In genomic region chr1:87313116-87313515, GRCm38 (mm10) we compare ENCODE assay signal across 27 mouse cellular contexts. TPM values are rescaled to one million over a fixed set of nuclear protein-coding genes. Genes with fewer than 3 reads are reported as not detected.
DNase-seq lines count a peak whose midpoint lies in the region; ATAC-seq and TF ChIP-seq lines count a peak whose summit lies in the region.
"Had no signal": no experiment of that assay in that cellular context is flagged by ENCODE, and none has a peak within 500 bp of the region (broad histone marks: within the 10 kb centered on the region; RNA-seq: fewer than 3 reads in every experiment).

No protein-coding gene starts in this region.

- 0 out of 2 replicates have a peak overlapping the region, but pooled peaks have one; percentile 30 for H3K4me3 ChIP-seq in E14TG2a.4 (replicated peaks; ENCODE audit: low read length)
- no peak overlapping the region for H3K4me3 ChIP-seq in ES-E14 (ENCODE audit: insufficient read depth in 1 of 2, low read depth in 1 of 2, low read length in 2 of 2, poor library complexity in 1 of 2, severe bottlenecking in 1 of 2)
- H3K4me3 ChIP-seq: embryonic facial prominence, embryonic 13.5 days; embryonic facial prominence, embryonic 15.5 days; erythroblast, embryonic 14.5 days; forebrain, embryonic 10.5 days; forebrain, embryonic 12.5 days had no signal

- H3K27ac ChIP-seq in ES-E14 (ENCODE audit: insufficient read depth, low read depth, low read length, poor library complexity, severe bottlenecking): peak overlapping the region; percentile 75; the same call in 1 of the 2 replicates
- H3K27ac ChIP-seq: embryonic facial prominence, embryonic 13.5 days; embryonic facial prominence, embryonic 15.5 days; forebrain, embryonic 10.5 days; forebrain, embryonic 12.5 days had no signal

- peak overlapping the region; percentile 7; the same call in 1 of the 2 replicates for H3K9ac ChIP-seq in ES-E14 (ENCODE audit: insufficient read depth, low read depth, low read length, poor library complexity, severe bottlenecking)
- H3K9ac ChIP-seq: embryonic facial prominence, embryonic 13.5 days; embryonic facial prominence, embryonic 15.5 days; forebrain, embryonic 12.5 days had no signal

- H3K4me1 ChIP-seq in E14TG2a.4 (replicated peaks; ENCODE audit: low read depth, low read length) (peaks cover 51% of the 10 kb centered on the region), ES-E14 (ENCODE audit: control insufficient read depth in 2 of 2, insufficient read depth in 2 of 2, low read length in 2 of 2, poor library complexity in 1 of 2) (peaks cover 2 to 26% of the 10 kb centered on the region in 2 experiments; a peak in 2 of 4 replicates)
- H3K4me1 ChIP-seq: forebrain, embryonic 10.5 days; forebrain, embryonic 12.5 days had no signal

- intact Hi-C loops in heart, postnatal 14 days (cut with DNase I): no loop called here
- intact Hi-C loops in left cerebral cortex, postnatal 14 days (cut with DNase I): no loop called here

- H3K27me3 ChIP-seq in E14TG2a.4 (ENCODE audit: insufficient read depth, low read length): no peaks in the 10 kb centered on the region
- H3K27me3 ChIP-seq: embryonic facial prominence, embryonic 13.5 days; embryonic facial prominence, embryonic 15.5 days; forebrain, embryonic 12.5 days; Patski had no signal

- H3K36me3 ChIP-seq in E14TG2a.4 (ENCODE audit: insufficient read depth, low read length) (no peaks in the 10 kb centered on the region), ES-E14 (ENCODE audit: control insufficient read depth, insufficient read depth, low read length, poor library complexity, severe bottlenecking) (no peaks in the 10 kb centered on the region)
- H3K36me3 ChIP-seq: embryonic facial prominence, embryonic 13.5 days; embryonic facial prominence, embryonic 15.5 days; forebrain, embryonic 10.5 days; forebrain, embryonic 12.5 days; G1E had no signal

- in situ Hi-C loops in ES-E14 (cut with MboI; ENCODE audit: low sequenced_read_pairs in 2 of 2, unreplicated experiment in 2 of 2): no loop called here

- peak; percentile 55 for DNase-seq in heart, adult 11 months
- DNase-seq in heart, postnatal 14 days: no peak
- DNase-seq in ES-E14 (ENCODE audit: low read depth, low spot score): no peak
- no peak for DNase-seq in left cerebral cortex, postnatal 14 days (ENCODE audit: low spot score in 2 of 2)
- DNase-seq: adrenal gland, adult 2 months; adrenal gland, postnatal 10 days; adrenal gland, postnatal 25 days; B cell, adult 2 months; cerebellum, adult 11 months; cerebellum, adult 18-20 months; cerebellum, adult 8-10 months; cerebellum, adult 9-11 months; cerebellum, postnatal 14 days; cerebellum, postnatal 36 days; embryo, embryonic 11 days had no signal

- no peak for TF ChIP-seq CTCF in E14TG2a.4 (conservative IDR thresholded peaks at IDR 0.05; ENCODE audit: low read length)

- no peak for ATAC-seq in CD4-positive, CD25-positive, alpha-beta regulatory T cell, adult 4 months
- ATAC-seq: forebrain, embryonic 14.5 days; forebrain, embryonic 16.5 days; Patski had no signal

- H3K9me3 ChIP-seq in E14TG2a.4 (ENCODE audit: low read length) (no peaks in the 10 kb centered on the region), ES-E14 (ENCODE audit: control insufficient read depth, insufficient read depth, low read depth, low read length) (no peaks in the 10 kb centered on the region)
- H3K9me3 ChIP-seq: embryonic facial prominence, embryonic 13.5 days; embryonic facial prominence, embryonic 15.5 days; forebrain, embryonic 10.5 days; forebrain, embryonic 12.5 days; G1E had no signal

TF ChIP-seq in ES-E14, 5 proteins besides CTCF, POLR2A, EP300 and RAD21:
- TF ChIP-seq CHD2 (IDR thresholded peaks at IDR 0.05; ENCODE audit: low read depth, low read length) (no peak), HCFC1 (IDR thresholded peaks at IDR 0.05; ENCODE audit: borderline replicate concordance, insufficient read depth, low read length) (no peak), MAFK (IDR thresholded peaks at IDR 0.05; ENCODE audit: insufficient read depth, low read depth, low read length) (no peak), ZC3H11A (IDR thresholded peaks at IDR 0.05; ENCODE audit: borderline replicate concordance, low read depth, low read length) (no peak), ZNF384 (IDR thresholded peaks at IDR 0.05; ENCODE audit: low read depth, low read length) (no peak)

RNA-seq across cellular contexts. Expression of gene Gigyf2, which starts 13.7 kb away (rescaled TPM):
- 10 to 100 TPM; 48.0 to 49.4 TPM for total RNA-seq in heart, postnatal 14 days (2021)
- 58.7 and 69.2 TPM in 2 replicates for total RNA-seq in ES-E14 (2012; rRNA removed)
- polyA plus RNA-seq in CD4-positive, CD25-positive, alpha-beta regulatory T cell, adult 4 months (2017; shearing (Covaris generic)): 10 to 100 TPM; 62.2 to 62.8 TPM
- total RNA-seq in left cerebral cortex, postnatal 14 days (2021): 10 to 100 TPM; 81.0 to 82.5 TPM

RNA-seq across cellular contexts. Expression of gene Efhd1, which starts 49.0 kb away (rescaled TPM):
- total RNA-seq in heart, postnatal 14 days (2021): 1 to 10 TPM; 4.2 to 4.6 TPM
- 1.3 and 1.8 TPM in 2 replicates for total RNA-seq in ES-E14 (2012; rRNA removed)
- polyA plus RNA-seq in CD4-positive, CD25-positive, alpha-beta regulatory T cell, adult 4 months (2017; shearing (Covaris generic)): under 1 TPM in 1 of 2 experiments, not detected in 1; 0.35 TPM
- 1 to 10 TPM; 4.8 to 6.3 TPM for total RNA-seq in left cerebral cortex, postnatal 14 days (2021)
- total RNA-seq: common myeloid progenitor, adult 5-6 weeks had no signal
- polyA plus RNA-seq: erythroblast, embryonic 14.5 days; G1E had no signal
